Mouse (Mus musculus) leukemia stem cell, adult 10-12 weeks (primary cell): Measurements from ENCODE around the gene Spata33. TPM values are rescaled to one million over a fixed set of nuclear protein-coding genes. Genes with fewer than 3 reads are reported as not detected.

Experiments
- polyA plus RNA-seq: library from polyadenylated mRNA; stranded (reverse); fragments of >175 nt; gene quantifications from 2 replicates; pipeline ENCODE4 v1.2.3, GENCODE M21; 2012; ENCODE audit warnings: low replicate concordance

Gene Spata33
- polyA plus RNA-seq = 0.13 TPM in 1 of 2 replicates, not detected in the other

GRCm38 (mm10) chr8:123212321-123213117, at the start of gene Spata33, which contains the start of gene Chmp1a:
Spata33 (plus strand) TSS chr8:123212832.
Chmp1a (minus strand) TSS chr8:123212763.

GRCm38 (mm10) chr8:123185566-123186409, 26.8 kb upstream of the Spata33 start, which contains the start of gene Dpep1:
Dpep1 (plus strand) TSS chr8:123186242.

DNA sequence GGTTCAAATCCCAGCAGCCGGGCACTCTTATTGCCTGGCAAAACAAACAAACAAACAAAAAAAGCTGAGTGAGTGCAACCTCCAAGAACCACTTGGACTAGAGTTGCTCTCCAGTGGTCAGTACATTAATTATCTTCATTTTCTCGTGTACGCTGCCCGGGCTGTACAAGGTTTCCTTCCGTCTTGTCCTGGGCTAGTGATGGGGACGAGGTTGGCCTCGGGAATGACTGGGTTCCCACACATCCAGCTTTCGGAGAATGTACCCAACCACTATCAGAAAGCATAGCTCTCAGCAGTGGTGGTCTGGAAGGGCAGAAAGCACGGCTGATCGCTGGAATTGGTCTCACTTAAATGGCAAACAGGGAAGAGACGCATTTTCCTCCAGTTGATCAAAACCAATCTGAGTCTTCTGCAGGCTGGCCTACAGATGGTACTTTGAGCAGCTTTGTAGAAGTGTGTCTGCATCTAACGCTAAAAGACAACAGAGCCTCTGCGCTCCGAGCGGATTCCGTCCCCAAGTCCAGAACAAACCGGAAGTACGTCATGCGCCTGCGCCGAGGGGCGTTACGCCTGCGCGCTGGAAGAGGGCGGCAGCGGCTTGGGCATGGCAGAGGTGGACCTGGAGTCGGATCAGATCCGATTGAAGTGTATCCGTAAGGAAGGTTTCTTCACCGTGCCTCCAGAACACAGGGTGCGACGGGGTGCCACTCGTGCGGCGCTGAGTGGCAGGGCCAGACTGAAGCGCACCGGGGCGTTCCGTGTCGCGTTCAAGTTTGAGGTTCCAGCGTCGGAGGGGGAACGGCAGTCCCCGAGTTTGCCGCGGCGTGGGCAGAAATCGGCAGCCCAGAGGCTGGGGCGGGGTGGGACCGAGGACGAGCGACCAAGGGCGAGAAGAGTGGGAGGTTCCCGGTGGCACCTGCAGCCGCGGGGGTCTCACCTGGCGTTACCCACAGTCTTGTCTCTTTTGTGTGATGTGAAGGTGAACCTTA, 11.9 kb downstream of the Spata33 start, which contains the start of gene Cdk10:
Cdk10 (plus strand) TSS at position 565 of the 989 bp plus-strand sequence.

GRCm38 (mm10) chr8:123235520-123236497, 23.2 kb downstream of the Spata33 start, which contains the start of gene Spata2l:
Spata2l (minus strand) TSS chr8:123236233.

DNA sequence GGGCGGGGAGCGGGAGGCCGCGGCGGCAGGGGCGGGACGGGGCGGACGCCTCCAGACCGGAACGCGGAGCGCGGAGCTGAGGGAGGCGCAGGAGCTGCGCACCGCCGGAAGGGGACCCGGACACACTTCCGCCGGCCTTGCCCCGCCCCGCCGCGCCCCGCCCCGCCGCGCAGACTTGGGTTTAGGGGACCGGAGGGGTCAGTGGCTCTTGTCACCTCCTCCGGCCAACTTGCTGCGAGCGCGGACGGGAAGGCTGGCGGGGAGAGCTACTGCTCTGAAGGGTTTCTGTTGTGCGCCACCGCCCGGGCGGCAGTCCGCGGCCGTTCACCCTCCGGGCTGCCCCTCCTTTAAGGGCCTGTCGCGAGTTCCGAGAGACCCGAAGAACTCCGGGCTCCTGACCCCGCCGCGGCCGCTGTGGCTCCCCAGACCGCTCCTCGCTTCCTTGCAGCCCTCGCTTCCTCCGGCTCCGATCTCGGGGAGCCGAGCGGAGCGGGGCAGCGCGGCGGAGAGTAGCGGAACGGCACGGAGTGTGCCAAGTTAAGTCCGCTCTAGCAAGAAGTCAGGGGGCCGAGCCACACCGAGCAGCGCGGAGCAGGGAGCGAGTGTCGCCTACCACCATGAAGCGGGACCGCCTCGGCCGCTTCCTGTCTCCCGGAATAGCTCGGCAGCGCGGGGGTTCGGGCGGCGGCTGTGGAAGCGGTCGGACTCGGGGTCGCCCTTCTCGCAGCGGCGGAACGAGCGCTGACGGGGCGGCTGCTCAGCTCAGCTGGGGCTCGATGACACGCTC, 41.7 kb downstream of the Spata33 start, which contains the start of the genes Zfp276 and Vps9d1:
Zfp276 (plus strand) TSS at position 97 of the 787 bp plus-strand sequence.
Vps9d1 (minus strand) TSS at position 250 of the 787 bp plus-strand sequence.

Other genes with a start within 250 kb of the Spata33 start
- gene Ankrd11, start 170.6 kb upstream of the Spata33 start, polyA plus RNA-seq = 104 and 115 TPM in 2 replicates
- gene Spg7, start 149.9 kb upstream of the Spata33 start, polyA plus RNA-seq = 36.3 and 52.6 TPM in 2 replicates
- 1,950 and 2,595 TPM in 2 replicates for gene Rpl13, start 110.5 kb upstream of the Spata33 start, polyA plus RNA-seq
- gene Cpne7, start 95.5 kb upstream of the Spata33 start, polyA plus RNA-seq = 0.67 and 1.0 TPM in 2 replicates
- gene Sult5a1, start 54.5 kb upstream of the Spata33 start, polyA plus RNA-seq = not detected in 2 replicates
- gene Dpep1, start 26.6 kb upstream of the Spata33 start, polyA plus RNA-seq = not detected in 2 replicates
- gene Chmp1a, start 69 bp upstream of the Spata33 start, polyA plus RNA-seq = 12.2 and 40.3 TPM in 2 replicates
- 83.3 and 109 TPM in 2 replicates for gene Cdk10, start 12.0 kb downstream of the Spata33 start, polyA plus RNA-seq
- gene Spata2l, start 23.4 kb downstream of the Spata33 start, polyA plus RNA-seq = 1.6 and 4.9 TPM in 2 replicates
- 17.4 and 19.2 TPM in 2 replicates for gene Zfp276, start 41.4 kb downstream of the Spata33 start, polyA plus RNA-seq
- 114 and 146 TPM in 2 replicates for gene Vps9d1, start 41.5 kb downstream of the Spata33 start, polyA plus RNA-seq
- 59.7 and 102 TPM in 2 replicates for gene Fanca, start 105.7 kb downstream of the Spata33 start, polyA plus RNA-seq
- gene Spire2, start 119.9 kb downstream of the Spata33 start, polyA plus RNA-seq = 11.3 and 11.8 TPM in 2 replicates
- 70.8 and 102 TPM in 2 replicates for gene Tcf25, start 160.9 kb downstream of the Spata33 start, polyA plus RNA-seq
- 0.08 TPM in 1 of 2 replicates, not detected in the other for gene Mc1r, start 194.3 kb downstream of the Spata33 start, polyA plus RNA-seq
- gene Tubb3, start 198.6 kb downstream of the Spata33 start, polyA plus RNA-seq = 2.9 and 4.1 TPM in 2 replicates
- gene Def8, start 210.7 kb downstream of the Spata33 start, polyA plus RNA-seq = 4.7 and 24.1 TPM in 2 replicates